In the genomic region with DNA sequence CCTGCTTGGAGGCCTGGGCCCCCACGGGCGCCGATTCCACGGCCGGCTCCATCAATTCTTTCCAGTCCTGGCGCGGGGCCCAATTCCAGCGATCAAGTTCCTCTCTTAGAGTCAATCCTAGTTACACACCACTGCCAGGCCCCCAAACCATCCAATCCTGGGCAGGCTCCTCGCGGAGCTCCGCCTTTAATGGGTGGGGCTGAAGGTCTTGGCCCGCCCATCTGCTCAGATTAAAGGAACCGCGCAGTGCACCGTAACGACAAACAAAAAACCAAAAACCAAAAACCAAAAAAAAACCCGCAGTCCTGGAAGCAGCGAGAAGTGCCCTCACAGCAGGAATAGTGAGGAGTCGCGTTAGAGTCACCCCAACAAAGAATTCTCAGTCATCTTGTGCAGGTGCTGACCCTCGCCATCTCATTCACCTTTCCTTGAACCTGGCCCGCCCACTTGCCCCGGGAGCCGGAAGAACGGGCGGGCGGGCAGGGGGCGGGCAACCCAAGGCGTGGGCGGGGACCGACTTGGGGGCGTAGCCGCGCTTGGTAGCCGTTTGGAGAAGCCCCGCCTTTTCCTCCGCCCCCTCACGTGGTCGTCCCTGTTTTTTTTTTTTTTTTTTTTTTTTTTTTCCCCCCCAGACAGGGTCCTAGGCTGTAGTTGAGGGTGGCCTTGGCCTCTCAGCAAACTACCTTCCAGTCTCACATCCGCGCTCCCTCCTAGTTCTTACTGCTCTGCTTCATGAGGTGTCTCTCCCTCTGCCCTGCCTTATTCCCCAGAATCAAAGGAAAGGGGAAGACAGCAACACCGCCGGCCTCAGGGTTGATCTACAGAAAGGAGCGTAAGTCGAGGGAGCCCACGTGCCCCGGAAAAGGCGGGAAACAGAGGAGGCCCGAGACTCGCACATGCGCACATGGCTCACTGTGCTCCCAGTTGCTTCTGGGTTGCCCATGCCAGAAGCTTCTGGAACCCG, we compare ENCODE assay signal across 8 mouse cellular contexts. TPM values are rescaled to one million over a fixed set of nuclear protein-coding genes. Genes with fewer than 3 reads are reported as not detected.
DNase-seq lines count a peak whose midpoint lies in the region; ATAC-seq lines count a peak whose summit lies in the region.

No protein-coding gene starts in this region.

- peak; percentile 96 for ATAC-seq in inflammation-experienced regulatory T-cells, adult 6 months
- ATAC-seq in megakaryocyte-erythroid progenitor cell, adult 5-6 weeks (replicated peaks; ENCODE audit: low FRiP score, low TSS enrichment, poor library complexity, severe bottlenecking) = peak; percentile 93

- intact Hi-C loops in left cerebral cortex, postnatal 10 days (cut with DNase I) = no loop called here

- DNase-seq in adipocyte (ENCODE audit: low spot score) = peak; percentile 94
- DNase-seq in embryo, embryonic 10 days (ENCODE audit: low spot score) = peak; percentile 94
- peak; percentile 98 for DNase-seq in gastrocnemius, postnatal 10 days
- peak; percentile 97 to 98 for DNase-seq in left cerebral cortex, postnatal 10 days (ENCODE audit: extremely low spot score in 1 of 2, low spot score in 2 of 2)
- DNase-seq in right cerebral cortex, postnatal 25 days = peak; percentile 94
- DNase-seq in urinary bladder, postnatal 4 days (ENCODE audit: low spot score in 2 of 2) = peak; percentile 92 to 98

RNA-seq across cellular contexts. Expression of a gene that starts 2.7 kb away (rescaled TPM):
- total RNA-seq in gastrocnemius, postnatal 10 days (2021) = 10 to 100 TPM; 18.2 to 18.4 TPM
- 10 to 100 TPM in 2 of 3 experiments, 1 to 10 TPM in 1; 9.0 to 11.0 (median 10.1) TPM for polyA plus RNA-seq in inflammation-experienced regulatory T-cells, adult 6 months (2017; shearing (Covaris generic))
- 1 to 10 TPM; 6.9 to 7.8 TPM for total RNA-seq in left cerebral cortex, postnatal 10 days (2021)
- total RNA-seq in megakaryocyte-erythroid progenitor cell, adult 5-6 weeks (2014; fragmentation: Nextera tagmentation) = 7.1 and 12.6 TPM in 2 replicates
- total RNA-seq in megakaryocyte-erythroid progenitor cell, adult 5-6 weeks (2017) = 4.5 and 6.4 TPM in 2 replicates

RNA-seq across cellular contexts. Expression of a gene that starts 16.8 kb away (rescaled TPM):
- total RNA-seq in gastrocnemius, postnatal 10 days (2021) = not detected
- polyA plus RNA-seq in inflammation-experienced regulatory T-cells, adult 6 months (2017; shearing (Covaris generic)) = not detected
- not detected for total RNA-seq in left cerebral cortex, postnatal 10 days (2021)
- not detected in 2 replicates for total RNA-seq in megakaryocyte-erythroid progenitor cell, adult 5-6 weeks (2014; fragmentation: Nextera tagmentation)
- total RNA-seq in megakaryocyte-erythroid progenitor cell, adult 5-6 weeks (2017) = not detected in 2 replicates

RNA-seq across cellular contexts. Expression of a gene that starts 26.3 kb away (rescaled TPM):
- total RNA-seq in gastrocnemius, postnatal 10 days (2021) = not detected
- not detected for polyA plus RNA-seq in inflammation-experienced regulatory T-cells, adult 6 months (2017; shearing (Covaris generic))
- not detected for total RNA-seq in left cerebral cortex, postnatal 10 days (2021)
- not detected in 2 replicates for total RNA-seq in megakaryocyte-erythroid progenitor cell, adult 5-6 weeks (2014; fragmentation: Nextera tagmentation)
- total RNA-seq in megakaryocyte-erythroid progenitor cell, adult 5-6 weeks (2017) = not detected in 2 replicates

Comparison
In these comparisons a context has a peak if more than half of its experiments do, and no peak if none do; other contexts are left out.
1. Peak in every context shown above with its lines: DNase-seq and ATAC-seq.